Mouse (Mus musculus) monocyte, adult 59 days (primary cell): ENCODE results near the gene Knop1. TPM values are rescaled to one million over a fixed set of nuclear protein-coding genes. Genes with fewer than 3 reads are reported as not detected.

Source experiments
- total RNA-seq, 2 experiments: library from RNA; stranded (reverse); gene quantifications; one replicate each; pipeline ENCODE4 v1.2.4; 2023

Gene Knop1
- total RNA-seq, result 10 to 100 TPM; 13.9 to 17.5 TPM

DNA sequence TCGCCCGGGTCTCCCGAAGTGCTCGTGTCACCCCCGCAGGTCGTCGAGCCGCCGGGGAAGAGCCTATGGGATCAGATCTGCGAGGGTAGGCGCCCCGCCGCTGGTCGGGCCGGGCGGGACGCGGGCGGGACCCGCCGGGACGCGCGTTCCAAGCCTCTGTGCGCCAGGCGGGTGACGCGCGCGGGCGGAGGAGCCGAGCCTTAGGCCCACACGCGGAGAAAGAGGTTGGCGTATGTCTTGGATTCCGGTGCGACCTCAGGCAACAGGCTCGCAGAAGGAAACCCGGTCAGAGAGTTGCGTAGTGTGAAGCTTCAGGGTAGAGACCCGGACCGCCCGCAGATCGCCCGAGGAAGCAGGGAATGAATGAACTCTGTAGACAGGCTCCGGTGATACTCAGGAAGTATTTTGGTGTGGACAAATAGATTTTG, at the start of gene Knop1:
Gene Knop1, minus strand, starts transcription at position 378 of the 428 bp plus-strand sequence.

DNA sequence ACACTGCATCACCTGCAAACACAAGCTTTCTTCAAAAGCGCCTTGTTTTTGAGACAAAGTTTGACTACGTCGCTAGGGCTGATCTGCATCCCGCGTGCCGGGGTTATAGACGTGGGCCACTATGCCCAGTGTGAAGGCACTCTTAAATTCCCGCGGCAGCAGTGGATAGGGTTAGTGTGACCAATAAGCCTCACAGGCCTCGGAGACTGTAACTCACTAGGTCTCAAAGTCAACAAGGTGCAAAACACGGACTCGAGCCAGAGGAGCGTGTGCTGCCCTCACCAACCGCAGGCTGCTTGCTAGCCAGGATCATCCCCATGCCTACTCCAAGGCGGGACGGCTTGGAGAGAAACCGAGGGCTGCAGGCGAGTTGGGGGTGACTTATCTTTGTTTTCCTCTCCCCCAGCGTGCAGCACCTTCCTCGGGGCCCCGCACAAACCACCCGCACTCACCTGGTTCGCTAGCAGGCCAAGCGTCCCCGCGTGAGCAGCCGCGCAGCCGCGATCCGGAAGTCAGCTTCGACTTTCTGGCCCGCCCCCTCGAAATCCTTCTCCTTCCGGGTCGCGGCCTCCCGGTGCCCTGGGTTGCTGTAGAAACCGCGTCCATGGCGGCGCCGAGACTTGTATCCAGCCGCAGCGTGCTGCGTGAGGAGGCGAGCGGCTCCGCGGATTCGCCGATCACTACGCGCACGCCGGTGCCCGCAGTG, 730 bp downstream of the Knop1 start, which contains the start of gene Iqck:
Gene Iqck, plus strand, starts transcription at position 582 of the 706 bp plus-strand sequence.

Other genes with a start within 250 kb of the Knop1 start
- 10 to 100 TPM; 30.6 to 35.7 TPM for gene Gde1, start 150.5 kb downstream of the Knop1 start, total RNA-seq
- gene Ccp110, start 143.7 kb downstream of the Knop1 start, total RNA-seq, result 1 to 10 TPM; 2.0 to 3.5 TPM
- gene Vps35l, start 116.0 kb downstream of the Knop1 start, total RNA-seq, result 10 to 100 TPM; 72.6 to 72.7 TPM
- under 1 TPM; 0.30 to 0.45 TPM for gene Iqck, start 502 bp downstream of the Knop1 start, total RNA-seq
- 1 to 10 TPM; 1.1 to 2.1 TPM for gene Gprc5b, start 139.0 kb upstream of the Knop1 start, total RNA-seq